Mouse (Mus musculus) testis, postnatal 14 days (tissue): Measurements from ENCODE around the gene Zscan4d.
"Not testable (repeated sequence)": the region's sequence is repeated elsewhere in the genome, so short reads cannot be mapped to it uniquely, and the experiment has no call there.

Source experiments
- DNase-seq: peaks from one replicate; pipeline ENCODE4 v3.0.0; 2021; ENCODE audit warnings: low spot score

The Zscan4d gene

GRCm38 (mm10) chr7:11166059-11166458 is at the start of gene Zscan4d:
Gene Zscan4d (minus strand): TSS chr7:11166159.
- not testable (repeated sequence) for DNase-seq

- DNase-seq: not testable (repeated sequence)
Measured at GRCm38 (mm10) chr7:11158036-11158435, 7.9 kb downstream of the Zscan4d start.
